Mouse (Mus musculus) lung, postnatal 25 days (tissue): ENCODE data around the gene Ptprcap.
A peak's percentile ranks its signal among the peaks of the same experiment; 100 is the strongest.

Experiments
- DNase-seq: peaks from one replicate; pipeline ENCODE4 v3.0.0; 2022; ENCODE audit warnings: low spot score

Gene Ptprcap

DNA sequence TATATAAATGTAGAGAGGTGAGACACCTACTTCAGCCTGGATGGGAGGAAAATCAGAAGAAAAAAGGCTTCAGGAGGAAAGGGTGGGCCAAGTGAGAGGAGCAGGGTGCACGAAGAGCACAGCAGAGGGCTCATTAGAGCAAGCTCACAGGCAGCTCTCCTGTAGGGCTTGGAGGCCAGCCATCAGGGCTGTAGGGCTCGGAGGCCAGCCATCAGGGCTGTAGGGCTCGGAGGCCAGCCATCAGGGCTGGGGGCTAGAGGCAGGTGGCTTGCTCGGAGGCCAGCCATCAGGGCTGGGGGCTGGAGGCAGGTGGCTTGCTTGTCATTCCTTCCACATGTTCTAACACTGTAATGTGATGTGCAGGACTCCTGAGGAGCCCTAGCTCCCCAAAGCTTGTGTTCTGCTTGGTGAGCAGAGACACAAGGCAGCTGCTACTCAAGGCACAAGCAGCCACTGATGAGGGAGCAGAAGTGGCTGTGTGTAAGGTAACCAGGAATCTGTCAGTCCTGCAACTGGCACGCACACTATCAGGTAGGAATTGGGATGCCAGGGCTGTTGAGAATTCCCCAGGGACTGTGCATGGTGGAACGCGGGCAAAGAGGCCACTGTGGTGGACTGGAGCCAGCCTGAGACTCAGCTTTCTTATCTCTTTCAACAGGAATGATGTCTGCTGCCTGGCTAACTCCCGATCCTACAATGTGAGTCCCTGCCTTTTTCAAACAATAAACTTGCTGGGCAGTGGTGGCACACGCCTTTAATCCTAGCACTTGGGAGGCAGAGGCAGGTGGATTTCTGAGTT is 13.5 kb downstream of the Ptprcap start:
- DNase-seq: no peak

DNA sequence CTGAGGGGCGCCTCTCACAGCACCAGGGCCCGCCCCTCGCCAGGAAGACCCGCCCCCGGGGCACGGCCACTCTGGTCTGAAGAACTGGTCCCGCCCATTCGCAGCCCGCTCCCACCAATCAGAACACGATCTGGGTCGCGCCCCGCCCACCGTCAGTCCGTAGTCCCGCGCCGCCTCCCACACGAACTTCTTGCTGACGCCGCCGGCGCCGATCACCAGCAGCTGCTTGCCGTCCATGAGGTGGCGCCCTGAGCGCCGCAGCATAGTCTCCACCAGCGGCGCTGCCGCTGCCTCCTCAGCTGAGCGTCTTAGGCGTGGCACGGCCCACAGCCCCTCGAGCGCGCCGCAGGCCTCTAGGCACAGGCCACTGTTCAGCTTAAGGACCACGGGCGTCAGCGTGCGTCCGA is 16.0 kb downstream of the Ptprcap start:
- peak; percentile 99 for DNase-seq

DNA sequence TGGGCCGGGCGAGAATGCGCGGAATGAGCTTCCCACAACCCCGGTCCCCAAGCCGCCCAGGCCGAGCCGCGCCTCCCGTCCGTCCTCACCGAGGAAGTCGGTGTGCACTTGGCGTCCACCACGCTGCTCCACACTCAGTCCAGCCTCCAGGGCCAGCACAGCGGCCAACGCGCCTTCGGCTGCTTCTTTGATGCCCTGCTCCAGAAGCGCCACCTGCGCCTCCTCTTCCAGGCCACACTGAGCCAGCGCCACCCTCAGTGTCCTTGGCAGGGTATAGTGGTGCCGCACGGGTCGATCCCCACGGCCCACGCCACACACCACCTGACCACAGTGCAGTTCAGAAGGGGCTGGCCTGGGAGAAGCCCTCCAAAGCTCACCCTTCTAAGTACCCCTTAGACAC is 16.4 kb downstream of the Ptprcap start:
- DNase-seq: no peak

DNA sequence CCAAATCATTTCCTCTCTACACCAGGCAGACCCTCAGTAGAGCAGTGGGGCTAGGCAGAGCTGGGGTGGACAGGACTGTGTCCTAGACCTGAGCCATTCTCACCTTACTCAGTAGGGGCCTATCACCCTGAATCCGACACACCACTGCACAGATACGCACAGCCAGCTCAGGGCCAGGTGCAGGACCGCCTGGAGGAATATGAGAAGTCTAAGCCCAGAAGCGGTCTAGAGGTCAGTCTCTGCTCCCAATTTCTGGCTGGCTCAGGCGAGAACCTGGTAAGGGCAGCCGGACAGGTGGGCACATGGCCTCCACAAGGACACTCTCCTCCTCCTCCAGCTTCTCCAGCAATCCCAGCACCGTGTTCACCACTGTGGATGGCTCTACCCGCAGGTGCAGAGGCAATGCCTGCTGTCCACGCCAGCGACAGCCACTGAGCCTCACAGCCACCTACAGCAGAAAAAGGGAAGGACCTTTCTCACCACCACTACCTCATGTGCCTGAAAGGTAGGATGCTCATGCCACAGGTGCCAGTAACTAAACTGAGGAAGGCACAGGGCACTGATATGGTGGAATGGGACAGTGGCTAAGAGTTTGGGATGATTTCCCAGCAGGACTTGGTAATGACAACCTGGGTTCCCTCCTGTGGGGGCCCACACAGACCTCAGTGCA is 17.5 kb downstream of the Ptprcap start:
- DNase-seq: no peak

DNA sequence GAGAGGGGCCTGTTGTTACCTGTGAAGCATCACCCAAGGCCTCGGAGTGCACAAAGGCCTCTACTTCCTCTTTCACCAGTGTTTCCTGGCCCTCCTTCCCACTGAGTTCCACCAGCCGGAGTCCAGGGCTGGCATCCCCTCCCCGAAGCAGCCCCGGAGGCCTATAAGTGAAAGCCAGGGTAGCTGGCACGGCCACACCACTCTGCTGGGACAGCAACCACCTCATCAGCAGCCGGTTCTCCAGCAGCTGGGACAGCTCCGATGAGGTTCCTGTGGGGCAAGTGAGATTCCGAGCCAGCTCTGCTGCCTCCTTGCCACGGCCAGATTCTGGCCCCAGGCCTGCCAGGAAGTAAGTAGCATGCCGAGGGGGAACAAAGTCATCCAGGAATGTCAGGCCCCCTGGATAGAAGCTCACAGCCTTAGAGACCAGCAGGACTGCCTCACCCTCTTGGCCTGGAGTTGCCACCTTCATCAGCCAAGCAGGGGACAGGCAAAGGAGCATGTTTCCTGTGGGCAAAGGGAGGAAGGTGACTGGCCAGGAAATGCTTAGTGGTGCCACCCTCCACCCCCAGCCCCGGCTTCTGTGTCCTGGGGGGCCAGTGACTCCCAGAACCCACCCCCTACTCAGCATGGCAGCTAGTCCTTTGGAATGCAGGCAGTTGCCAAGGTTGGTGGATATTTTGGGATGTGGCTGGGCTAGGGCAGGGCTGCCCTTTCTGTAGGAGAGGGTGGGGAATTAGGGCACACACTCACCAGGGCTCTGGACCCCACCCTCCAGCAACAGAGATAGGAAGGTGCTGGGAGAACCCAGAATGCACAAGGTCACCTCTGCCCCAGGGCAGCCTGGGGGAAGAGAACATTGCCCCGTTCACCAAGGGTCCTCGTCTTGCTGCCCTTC is 18.2 kb downstream of the Ptprcap start:
- DNase-seq: no peak

DNA sequence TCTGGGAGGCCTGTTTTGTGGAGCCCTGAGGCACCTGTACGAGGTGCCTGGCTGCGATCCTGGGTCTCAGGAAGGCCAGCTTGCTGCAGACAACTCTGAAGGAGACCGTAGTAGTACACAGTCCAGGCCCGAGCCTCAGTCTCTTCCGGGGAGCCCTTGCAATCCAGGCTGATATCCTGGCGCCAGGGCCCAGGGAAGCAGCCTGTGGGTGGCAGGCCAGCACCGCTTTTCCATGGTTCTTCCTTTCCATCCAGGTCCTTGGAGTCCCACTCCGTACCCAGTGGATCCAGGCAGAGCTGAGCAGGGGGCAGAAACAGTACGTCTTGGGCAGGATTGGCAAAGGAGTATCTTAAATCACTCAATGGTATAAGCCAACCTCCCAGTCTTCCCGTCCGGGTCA is 19.5 kb downstream of the Ptprcap start:
- DNase-seq: no peak

DNA sequence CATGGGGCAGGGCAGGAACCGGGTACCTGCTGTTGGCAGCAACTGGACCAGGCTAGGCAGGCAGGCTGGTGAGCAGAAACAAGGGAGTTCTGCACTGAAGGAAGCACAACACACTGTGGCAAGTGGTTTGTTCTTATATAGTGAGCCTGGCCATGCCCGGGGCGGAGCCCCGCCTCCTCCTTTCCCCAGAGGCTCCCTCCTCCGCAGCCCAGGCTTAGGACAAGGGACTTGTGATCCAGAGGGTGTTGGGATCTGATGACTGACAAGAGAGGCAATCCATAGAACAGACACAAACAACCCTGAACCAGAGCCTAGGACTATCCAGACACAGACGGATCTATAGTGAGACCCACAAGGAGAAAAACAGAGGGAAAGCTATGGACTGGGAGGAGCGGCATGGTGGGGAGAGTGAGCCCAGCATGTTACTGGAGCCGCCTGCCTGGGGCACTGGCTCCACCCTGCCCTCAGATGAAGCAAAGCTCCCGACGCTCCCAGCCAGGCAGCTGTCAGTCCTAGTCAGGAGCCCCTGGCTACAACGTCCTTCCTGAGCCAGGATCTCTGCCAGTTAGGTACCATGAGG is 22.1 kb downstream of the Ptprcap start, which contains the start of gene Carns1:
Gene Carns1, minus strand, starts transcription at position 112 of the 580 bp plus-strand sequence.
- DNase-seq: no peak

DNA sequence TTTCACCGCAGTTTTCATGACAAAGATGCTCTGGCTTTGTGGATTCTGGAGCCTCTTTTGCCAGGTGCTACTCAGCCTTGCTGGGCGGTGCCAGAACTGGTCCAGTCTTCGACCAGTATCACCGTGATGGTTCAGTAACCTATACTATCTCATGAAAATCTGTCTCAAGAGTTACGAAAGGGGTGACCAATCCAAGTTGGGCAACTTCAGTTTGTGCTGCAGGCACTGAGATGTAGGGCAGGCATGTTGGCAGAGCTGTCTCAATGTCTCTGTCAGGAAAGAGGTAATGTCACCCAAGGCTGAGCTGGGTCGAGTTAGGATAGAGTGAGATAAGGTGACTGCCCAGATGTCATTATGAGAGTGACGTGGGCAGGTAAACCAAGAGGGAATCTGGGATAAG is 27.0 kb downstream of the Ptprcap start:
- DNase-seq: no peak

DNA sequence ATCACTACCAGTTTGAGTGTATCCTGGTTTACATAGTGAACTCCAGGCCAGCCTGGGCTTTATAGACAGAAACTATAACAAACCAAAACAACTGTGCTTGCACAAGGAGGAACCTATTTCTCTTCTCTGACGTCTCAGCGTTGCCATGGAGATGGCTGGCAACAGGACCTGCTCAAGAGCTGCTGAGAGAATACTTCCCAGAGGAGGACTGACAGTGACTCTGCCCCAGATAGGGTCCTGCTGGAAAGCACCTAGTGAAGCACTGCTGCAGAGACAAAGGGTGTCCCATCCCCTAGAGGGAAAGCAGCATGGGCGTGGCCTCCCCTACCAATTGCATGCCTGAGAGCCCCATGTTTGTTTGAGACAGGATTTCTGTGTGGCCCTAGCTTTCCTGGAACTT is 28.5 kb downstream of the Ptprcap start:
- DNase-seq: peak; percentile 81

DNA sequence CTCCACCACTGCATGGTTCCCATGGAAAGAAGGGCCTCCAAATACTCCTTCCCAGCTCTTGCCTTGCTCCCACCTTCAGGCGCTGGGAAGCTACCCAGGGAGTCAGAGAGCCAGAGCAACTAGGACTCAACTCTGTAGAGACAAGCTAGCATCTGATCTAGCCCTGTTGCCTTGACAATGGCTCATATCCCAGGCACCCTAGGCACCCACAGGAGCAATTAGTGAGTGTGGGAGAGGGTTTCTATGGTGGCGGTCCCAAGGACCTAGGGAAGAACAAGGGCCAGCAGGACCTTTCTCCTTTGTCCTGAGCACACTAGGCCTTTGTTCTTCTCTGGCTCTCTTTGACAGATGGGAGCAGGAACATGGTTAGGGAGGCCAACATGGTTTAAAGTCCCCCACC is 30.3 kb downstream of the Ptprcap start:
- DNase-seq: no peak

DNA sequence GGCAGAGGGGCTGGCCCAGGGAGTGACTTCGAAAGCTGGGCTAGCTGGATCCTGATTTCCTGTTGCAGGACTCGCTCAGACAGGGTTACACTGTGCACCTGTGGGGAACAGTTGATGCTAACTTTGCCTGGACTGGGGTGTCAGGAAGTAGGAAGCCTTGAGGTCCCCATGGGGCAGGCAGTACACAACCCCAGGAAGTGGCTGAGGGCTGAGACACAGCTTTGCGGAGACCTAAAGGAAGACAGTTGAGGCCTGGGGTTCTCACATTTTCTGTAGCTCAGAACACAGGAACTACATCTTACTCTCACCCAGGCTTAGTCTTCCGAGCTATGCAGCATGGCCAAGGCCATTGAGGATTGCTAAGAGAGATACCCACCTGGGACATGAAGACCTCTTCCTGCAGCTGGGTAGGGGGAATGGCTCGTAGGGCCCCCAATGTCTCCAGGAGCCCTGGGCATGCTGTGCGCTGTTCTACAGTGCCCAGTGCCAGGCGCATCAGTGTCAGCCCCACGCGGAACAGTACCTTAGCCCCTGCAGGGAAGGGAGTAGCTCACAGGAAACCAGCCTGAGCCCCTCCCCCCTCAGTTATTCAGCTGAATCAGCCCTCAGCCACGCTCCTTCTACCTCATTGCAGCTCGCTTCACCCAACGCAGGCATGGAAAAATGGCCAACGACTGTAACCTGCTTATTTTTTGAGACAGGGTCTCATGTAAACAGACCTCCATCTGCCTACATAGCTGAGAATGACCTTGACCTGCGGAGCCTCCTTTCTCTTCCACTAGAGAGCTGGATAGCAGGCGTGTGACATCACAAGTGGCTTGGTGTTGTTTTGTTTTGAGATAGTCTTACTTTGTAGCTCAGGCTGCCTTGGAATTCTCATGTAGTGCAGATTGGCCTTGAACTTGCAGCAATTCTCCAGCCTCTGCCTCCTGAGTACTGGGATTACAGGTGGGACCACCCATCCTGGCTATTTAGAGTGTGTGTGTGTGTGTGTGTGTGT is 31.9 kb downstream of the Ptprcap start:
- DNase-seq: peak; percentile 52

DNA sequence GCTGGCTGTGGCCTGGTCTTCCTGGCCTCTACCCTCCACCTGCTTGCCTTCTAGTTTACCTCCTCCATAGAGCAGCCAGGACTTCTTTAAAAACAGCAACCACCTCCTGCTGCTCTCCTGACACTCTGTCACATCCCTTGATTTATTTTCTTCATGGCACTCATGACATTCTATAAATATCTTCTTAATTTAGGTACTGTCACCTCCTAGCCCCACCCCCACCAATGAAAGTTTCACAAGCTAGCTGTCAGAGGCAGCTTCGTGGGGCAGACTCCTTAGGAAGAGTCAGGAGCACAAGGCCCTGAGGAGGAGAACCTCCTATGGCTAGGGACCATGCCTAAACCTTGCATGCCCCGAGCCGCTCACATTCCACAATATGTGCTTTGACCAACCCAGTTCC is 33.9 kb downstream of the Ptprcap start:
- no peak for DNase-seq

DNA sequence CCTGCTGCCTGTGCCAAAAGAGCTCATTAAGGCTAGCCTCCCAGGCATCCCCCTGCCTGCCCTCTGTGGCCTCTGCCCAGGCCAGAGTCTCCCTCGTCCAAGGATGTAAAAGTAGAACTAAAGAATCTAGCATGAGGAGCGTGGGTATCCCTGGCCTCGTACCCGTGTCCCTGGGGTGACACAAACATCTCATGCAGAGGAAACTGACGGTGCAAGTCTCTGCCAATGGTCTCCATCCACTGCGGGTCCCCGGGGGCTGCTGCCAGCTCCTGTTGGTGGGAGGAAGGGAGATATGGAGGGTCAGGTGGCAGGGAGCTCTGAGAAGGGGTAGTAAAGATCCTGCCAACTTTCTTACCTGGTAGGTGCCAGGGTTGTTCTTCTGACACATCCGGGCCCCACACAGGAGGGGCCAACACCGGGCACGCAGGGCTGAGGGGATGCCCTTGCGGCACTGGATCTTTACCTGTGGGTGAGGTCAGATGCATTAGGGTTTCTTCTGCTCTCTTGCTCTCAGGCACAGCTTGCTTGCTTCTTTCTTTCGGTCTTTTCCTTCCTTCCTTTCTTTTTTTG is 35.7 kb downstream of the Ptprcap start:
- no peak for DNase-seq

DNA sequence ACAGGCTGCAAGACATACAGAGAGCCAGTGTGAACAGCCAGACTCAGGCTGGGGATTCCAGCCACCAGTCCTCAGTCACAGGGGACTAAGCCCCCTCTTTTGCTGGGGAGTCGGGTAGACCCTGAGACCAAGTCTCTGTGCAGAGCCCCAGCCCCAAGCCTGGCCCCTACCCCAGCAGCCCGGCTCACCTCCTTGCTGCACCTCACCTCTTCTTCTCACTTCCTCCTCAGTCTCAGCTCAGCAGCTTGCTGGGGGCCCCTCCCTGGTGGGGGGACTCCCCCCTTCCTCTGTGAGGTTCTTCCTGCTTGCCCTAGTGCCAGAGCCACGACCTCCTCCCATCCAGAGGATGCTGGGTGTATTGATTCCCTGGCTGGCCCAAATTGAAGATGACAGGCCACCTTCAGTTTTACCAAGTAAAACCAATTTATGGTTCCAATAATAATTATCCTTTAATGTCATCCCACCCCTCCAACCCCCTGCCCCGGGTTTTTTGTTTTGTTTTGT is 37.5 kb downstream of the Ptprcap start, which contains the start of gene Tbc1d10c:
Gene Tbc1d10c, minus strand, starts transcription at position 454 of the 504 bp plus-strand sequence.
- DNase-seq: peak; percentile 76

DNA sequence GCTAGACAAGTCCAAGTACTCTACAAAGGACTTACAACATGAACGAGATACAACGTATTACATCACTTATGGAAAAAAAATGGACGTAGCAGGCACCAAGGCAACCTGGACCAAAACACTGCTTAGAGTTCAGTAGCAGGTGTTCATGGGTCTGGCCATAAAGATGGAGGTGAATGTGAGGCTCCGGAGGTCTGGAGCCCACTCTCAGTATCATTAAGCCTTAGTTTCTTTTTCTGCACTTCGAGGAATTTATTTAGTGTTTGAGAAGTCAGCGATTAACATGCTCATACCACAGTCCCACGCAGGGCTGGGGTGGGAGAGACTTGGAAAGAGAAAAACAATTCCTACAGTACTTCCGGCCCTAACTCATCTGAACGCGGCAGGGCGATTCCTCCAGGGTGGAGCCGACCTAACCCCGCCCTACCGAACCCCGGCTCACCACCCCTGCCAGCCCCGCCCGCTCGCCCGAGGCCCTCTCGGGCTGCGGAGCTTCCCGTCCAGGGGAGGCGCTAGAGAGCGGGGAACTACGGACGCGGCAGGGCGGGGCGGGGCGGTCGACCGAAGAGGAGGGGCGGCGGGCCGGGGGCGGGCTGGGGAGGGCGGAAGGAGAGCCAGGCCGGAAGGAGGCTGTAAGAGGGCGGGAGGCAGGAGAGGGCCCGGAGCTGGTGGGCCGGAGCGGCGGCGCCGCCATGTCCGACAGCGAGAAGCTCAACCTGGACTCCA is 38.3 kb downstream of the Ptprcap start, which contains the start of gene Ppp1ca:
Gene Ppp1ca, plus strand, starts transcription at position 538 of the 723 bp plus-strand sequence.
- peak; percentile 96 for DNase-seq

DNA sequence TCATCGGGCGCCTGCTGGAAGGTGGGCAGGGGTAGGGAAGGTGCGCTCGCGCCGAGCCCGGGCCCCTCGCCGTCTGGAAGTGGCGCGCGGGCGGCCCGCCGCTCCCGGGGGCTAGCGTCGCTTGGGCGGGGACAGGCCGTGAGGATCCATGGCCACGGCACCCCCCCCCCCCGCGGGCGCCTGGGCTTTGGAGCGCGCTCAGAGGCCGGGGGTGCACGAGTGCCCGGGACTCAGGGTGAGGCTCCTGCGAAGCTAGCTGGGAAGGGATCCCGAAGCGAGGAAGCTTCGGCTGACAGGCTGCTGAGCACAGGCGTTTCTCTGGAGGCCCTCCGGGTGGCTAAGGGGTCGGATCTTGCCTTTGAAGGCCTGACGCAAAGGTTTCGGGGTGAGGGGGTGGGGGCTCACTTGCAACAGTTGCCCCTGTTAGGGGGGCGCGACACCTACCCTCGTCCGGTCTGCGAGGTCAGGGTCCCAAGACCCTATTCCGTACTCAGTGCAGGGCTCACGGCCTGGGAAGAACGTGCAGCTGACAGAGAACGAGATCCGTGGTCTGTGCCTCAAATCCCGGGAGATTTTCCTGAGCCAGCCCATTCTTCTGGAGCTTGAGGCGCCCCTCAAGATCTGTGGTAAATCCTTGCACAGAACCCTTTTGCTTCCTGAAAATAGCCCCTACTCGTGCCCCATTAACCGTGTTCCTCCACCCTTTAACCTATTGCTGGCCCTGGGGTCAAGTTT is 39.0 kb downstream of the Ptprcap start:
- DNase-seq: no peak

DNA sequence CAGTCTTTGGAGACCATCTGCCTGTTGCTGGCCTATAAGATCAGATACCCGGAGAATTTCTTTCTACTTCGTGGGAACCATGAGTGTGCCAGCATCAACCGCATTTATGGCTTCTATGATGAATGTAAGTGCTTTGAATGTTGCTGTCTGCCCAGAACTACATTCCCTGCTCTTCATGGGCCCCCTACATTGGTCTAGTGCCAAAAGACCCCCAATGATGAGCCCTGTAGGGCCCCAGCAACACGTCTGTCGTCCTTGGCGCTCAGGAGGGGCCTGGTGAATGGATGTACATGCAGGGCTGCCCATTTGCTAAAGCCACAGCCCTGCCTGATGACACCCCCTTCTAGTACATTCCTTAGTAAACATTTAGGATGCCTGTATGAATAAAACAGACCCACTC is 39.7 kb downstream of the Ptprcap start:
- DNase-seq: no peak

DNA sequence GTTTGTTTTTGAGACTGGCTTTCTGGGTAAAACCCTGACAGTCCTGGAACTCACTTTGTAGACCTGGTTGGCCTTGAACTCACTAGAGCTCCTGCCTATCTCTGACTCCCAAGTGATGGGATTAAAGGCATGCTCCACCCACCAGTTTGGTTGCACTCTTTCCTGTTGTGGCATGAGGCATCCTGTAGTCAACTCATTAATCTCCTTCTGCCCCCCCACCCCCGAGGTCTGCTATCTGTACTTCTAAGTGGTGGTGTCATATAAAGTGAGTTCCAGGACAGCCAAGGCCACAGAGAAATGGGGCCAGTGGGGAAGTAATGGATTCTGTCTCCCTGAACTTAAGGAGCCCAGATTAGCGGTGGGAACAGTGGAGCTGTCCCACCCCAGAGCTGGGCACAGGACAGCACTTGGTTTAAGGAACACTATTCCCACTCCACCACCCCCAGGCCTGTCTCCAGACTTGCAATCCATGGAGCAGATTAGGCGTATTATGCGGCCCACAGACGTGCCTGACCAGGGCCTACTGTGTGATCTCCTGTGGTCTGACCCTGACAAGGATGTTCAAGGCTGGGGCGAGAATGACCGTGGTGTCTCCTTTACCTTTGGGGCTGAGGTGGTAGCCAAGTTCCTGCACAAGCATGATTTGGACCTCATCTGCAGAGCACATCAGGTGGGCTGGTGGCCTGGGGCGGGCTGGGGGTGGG is 40.8 kb downstream of the Ptprcap start:
- no peak for DNase-seq
